Mouse (Mus musculus) forebrain, embryonic 10.5 days (tissue): ENCODE measurements around the gene Mamdc4. TPM values are rescaled to one million over a fixed set of nuclear protein-coding genes. Genes with fewer than 3 reads are reported as not detected.
"Not testable (repeated sequence)": the region's sequence is repeated elsewhere in the genome, so short reads cannot be mapped to it uniquely, and the experiment has no call there.

Experiments
- DNase-seq: peaks from one replicate; pipeline ENCODE4 v3.0.0-alpha.2; 2017; ENCODE audit warnings: low spot score; ENCODE audit errors: extremely low spot score
- H3K27ac ChIP-seq: fragments of 300-500 bp; sonication (generic); 2 replicates; pipeline ENCODE4 v1.5.1; 2016; ENCODE audit warnings: mild to moderate bottlenecking
- H3K27me3 ChIP-seq: fragments of 300-500 bp; sonication (generic); 2 replicates; pipeline ENCODE4 v1.6.1; 2016; ENCODE audit warnings: mild to moderate bottlenecking; ENCODE audit not compliant: poor library complexity, severe bottlenecking
- H3K36me3 ChIP-seq: fragments of 300-500 bp; sonication (generic); replicated peaks from 2 replicates; pipeline ENCODE4 v1.6.1; 2016; ENCODE audit warnings: mild to moderate bottlenecking, moderate library complexity
- H3K4me1 ChIP-seq: fragments of 300-500 bp; sonication (generic); 2 replicates; pipeline ENCODE4 v1.6.1; 2016
- H3K4me3 ChIP-seq: fragments of 300-500 bp; sonication (generic); 2 replicates; pipeline ENCODE4 v1.5.1; 2016; ENCODE audit warnings: mild to moderate bottlenecking, moderate library complexity
- H3K9me3 ChIP-seq: fragments of 300-500 bp; sonication (generic); 2 replicates; pipeline ENCODE4 v1.6.1; 2016; ENCODE audit warnings: mild to moderate bottlenecking, moderate library complexity
- WGBS: fragments of 180-500 bp; shearing (Covaris S2); methylation state at CpG from one replicate; pipeline ENCODE4 v1.1.7; 2016; 5-methylcytosine and 5-hydroxymethylcytosine counted together
- polyA plus RNA-seq: library from polyadenylated mRNA; unstranded; fragments of >200 nt; fragmentation: Nextera tagmentation; extraction: Ambion mirVana; gene quantifications from 2 replicates; pipeline ENCODE4 v1.2.1, GENCODE M21; 2016

The Mamdc4 gene
- polyA plus RNA-seq, 1 experiment from 2014 or later, result 7.0 TPM

DNA sequence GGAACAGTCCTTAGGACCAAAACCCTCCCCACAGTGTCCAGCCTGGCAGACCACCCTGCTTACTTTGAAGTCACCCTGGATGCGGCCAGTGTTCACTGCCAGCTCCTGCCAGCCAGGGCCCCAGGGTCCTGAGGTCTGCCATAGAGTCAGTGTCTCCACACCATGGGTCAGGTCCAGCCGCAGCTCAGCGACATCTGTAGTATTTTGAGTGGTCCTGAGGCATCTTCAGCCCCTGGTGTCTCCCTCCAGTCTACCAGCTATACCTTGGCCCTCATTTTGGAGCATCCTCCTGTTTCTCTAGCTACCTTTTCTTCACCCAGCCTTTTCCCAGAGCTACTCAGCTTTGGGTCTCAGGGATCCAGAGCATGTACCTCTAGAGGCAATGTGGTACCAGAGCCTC, 5.3 kb downstream of the Mamdc4 start:
- H3K9me3 ChIP-seq, result no peaks in the 10 kb centered on the region
- no peaks in the 10 kb centered on the region for H3K27me3 ChIP-seq
- peaks cover 90% of the 10 kb centered on the region for H3K36me3 ChIP-seq
- H3K4me1 ChIP-seq, result peaks cover 18% of the 10 kb centered on the region
- no peak for DNase-seq
- H3K4me3 ChIP-seq, result no peak overlapping the region
- WGBS, result 85% methylated on average over 3 of the region's 3 CpGs
- H3K27ac ChIP-seq, result no peak overlapping the region

DNA sequence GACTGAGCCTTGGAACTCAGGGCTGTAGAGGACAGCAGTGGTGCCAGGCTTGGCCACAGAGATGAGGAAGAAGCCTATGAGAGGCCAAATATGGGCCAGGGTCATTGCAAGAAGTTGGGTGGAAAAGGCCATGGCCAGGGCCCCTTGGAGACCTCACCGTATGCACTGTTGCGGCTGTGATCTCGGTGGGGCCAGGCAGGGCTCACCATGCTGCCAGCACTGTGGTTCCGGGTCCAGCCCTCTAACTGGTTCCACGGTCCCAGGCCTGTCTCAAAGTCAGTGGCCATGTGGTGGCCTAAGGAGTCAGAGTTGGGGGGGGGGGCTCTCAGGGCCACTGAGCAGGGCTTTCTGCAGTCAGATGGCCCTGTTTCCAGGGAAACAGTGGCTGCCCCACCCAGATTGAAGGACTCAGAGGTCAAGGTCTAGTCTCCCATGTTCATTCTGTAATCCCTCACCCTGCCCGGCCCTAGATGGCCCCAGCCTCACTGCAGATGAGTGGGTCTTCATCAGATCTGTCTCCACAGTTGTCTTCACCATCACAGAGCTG, 6.1 kb downstream of the Mamdc4 start:
- H3K4me3 ChIP-seq, result no peak overlapping the region
- WGBS, result 93% methylated on average over 6 of the region's 6 CpGs
- H3K36me3 ChIP-seq, result peaks cover 98% of the 10 kb centered on the region
- H3K4me1 ChIP-seq, result peaks cover 10% of the 10 kb centered on the region
- no peak for DNase-seq
- H3K27ac ChIP-seq, result no peak overlapping the region
- H3K9me3 ChIP-seq, result no peaks in the 10 kb centered on the region
- no peaks in the 10 kb centered on the region for H3K27me3 ChIP-seq

DNA sequence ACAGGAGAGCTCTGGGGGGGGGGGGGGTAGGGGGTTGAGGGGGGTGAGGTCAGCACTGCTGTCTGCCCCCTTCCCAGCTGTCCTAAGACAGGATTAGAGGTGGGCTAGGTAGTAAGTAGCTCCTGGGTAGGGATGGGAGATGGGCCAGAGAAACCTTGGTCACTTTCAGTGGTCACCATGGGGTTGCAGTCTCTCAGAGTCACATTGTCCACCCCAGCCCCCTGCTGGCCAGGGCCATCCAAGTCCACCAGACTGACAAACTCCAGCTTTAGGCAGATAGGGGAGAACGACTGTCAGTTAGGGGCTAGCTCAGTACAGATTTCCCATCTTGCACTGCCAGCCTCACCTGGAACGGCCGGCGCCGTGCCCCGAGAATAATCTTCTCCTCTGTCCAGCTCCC, 8.1 kb downstream of the Mamdc4 start:
- no peak overlapping the region for H3K4me3 ChIP-seq
- no peak overlapping the region for H3K27ac ChIP-seq
- WGBS, result 84% methylated on average over 6 of the region's 6 CpGs
- H3K4me1 ChIP-seq, result no peaks in the 10 kb centered on the region
- no peak for DNase-seq
- H3K36me3 ChIP-seq, result peaks cover 100% of the 10 kb centered on the region
- H3K9me3 ChIP-seq, result no peaks in the 10 kb centered on the region
- no peaks in the 10 kb centered on the region for H3K27me3 ChIP-seq

DNA sequence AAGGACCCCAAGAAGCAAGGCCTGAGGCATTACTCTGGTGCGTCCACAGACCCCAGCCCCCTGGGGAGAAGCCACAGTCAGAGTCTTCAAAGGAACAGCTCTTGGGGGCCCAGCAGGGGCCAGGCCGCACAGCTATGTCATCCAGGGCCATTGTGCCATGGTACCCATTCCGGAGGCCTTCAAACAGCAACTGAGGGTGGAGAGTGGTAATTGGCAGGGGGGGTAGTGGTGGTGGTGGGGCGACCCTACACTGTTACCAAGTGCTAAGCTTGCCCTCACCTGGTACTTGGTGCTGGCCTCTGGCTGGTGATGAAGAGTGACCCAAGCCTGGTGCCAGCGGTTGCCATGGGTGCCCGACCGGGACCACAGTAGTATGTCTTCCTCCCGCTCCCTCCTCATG, 8.9 kb downstream of the Mamdc4 start:
- H3K27me3 ChIP-seq, result no peaks in the 10 kb centered on the region
- no peak for DNase-seq
- no peaks in the 10 kb centered on the region for H3K9me3 ChIP-seq
- H3K4me1 ChIP-seq, result no peaks in the 10 kb centered on the region
- no peak overlapping the region for H3K4me3 ChIP-seq
- WGBS, result 87% methylated on average over 8 of the region's 8 CpGs
- peaks cover 100% of the 10 kb centered on the region for H3K36me3 ChIP-seq
- H3K27ac ChIP-seq, result no peak overlapping the region

DNA sequence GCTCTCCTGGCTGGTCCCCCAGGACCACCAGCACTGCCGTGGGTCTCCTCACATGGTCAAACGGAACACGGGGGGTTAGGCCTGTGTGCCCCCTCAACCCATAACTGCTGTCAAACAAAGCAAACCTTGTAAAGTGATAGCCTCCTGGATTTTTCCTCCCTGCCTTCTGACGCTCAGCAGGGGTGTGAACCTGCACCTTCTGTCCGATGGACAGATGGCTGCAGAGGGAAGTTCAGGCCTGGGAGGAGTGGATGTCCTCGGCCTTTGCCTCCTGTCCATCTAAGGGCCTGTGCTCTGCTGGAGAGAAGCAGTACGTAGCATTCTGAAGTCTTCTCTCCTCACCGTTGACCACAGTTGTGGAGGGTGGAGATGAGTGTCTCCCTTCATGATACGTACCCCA, 12.7 kb downstream of the Mamdc4 start:
- H3K9me3 ChIP-seq, result no peaks in the 10 kb centered on the region
- DNase-seq, result no peak
- 95% methylated on average over 9 of the region's 9 CpGs for WGBS
- peaks cover 20% of the 10 kb centered on the region for H3K4me1 ChIP-seq
- H3K4me3 ChIP-seq, result no peak overlapping the region
- no peak overlapping the region for H3K27ac ChIP-seq
- peaks cover 72% of the 10 kb centered on the region for H3K36me3 ChIP-seq
- H3K27me3 ChIP-seq, result no peaks in the 10 kb centered on the region

DNA sequence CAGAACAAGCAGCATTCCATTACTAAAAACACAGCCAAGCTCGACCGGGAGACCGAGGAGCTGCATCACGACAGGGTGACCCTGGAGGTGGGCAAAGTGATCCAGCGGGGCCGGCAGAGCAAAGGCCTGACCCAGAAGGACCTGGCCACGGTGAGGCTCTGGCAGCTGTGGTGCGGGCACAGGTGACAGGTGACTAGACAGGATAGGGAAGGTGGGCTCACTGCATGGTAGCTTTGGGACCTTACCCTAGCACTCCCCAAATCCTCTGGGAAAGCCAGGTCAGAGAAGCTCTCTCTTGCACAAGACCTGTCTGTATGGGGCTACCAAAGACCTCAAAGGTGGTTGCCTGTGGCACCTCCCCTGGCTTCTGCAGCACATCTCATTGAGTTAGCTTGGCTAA, 14.1 kb downstream of the Mamdc4 start:
- Histone ChIP-seq H3K4me1 (peaks cover 25% of the 10 kb centered on the region), H3K27me3 (no peaks in the 10 kb centered on the region), H3K4me3 (no peak overlapping the region), H3K9me3 (no peaks in the 10 kb centered on the region), H3K36me3 (peaks cover 58% of the 10 kb centered on the region), H3K27ac (no peak overlapping the region)
- 93% methylated on average over 8 of the region's 8 CpGs for WGBS
- DNase-seq, result no peak

DNA sequence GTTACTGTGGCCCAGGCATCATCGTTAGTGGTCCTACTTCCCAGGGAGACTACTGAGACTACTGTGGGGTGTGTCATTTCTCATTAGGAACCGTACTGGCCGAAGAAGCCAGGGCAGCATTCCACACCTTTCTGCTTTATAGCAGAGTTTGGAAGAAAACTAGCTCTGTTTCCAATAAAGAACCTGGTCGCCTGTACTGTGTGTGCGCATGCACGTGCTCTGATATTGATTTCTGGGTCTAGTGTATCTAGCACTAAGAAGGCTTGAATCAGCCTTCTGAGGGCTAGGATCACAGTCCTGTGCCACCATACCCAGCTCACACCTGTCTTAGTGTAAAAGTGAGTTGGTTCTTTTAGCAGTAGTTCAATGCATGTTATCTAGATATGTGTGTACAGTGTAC, 15.9 kb downstream of the Mamdc4 start:
- peaks cover 40% of the 10 kb centered on the region for H3K36me3 ChIP-seq
- 88% methylated on average over 6 of the region's 6 CpGs for WGBS
- H3K4me3 ChIP-seq, result peak overlapping the region; percentile 98
- no peaks in the 10 kb centered on the region for H3K9me3 ChIP-seq
- peaks cover 25% of the 10 kb centered on the region for H3K4me1 ChIP-seq
- DNase-seq, result no peak
- H3K27me3 ChIP-seq, result no peaks in the 10 kb centered on the region
- H3K27ac ChIP-seq, result no peak overlapping the region

DNA sequence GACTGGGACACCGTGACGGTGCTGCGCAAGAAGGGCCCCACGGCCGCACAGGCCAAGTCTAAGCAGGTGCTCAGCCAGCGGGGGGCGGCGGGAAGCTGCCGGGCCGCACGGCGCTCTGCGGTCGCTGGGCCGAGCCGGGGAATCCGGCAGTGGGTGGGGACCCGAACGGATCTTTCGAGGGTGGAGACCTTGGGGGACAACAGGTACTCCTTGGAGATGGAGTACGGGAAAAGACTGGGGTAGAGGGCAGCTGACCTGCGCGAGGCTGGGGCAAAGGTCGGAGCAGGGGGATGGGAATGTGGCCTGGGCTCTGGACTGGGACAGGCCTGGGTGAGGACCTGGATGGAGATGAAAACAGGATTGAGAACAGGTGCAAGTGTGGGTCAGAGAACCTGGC, 16.7 kb downstream of the Mamdc4 start:
- peak overlapping the region; percentile 98 for H3K4me3 ChIP-seq
- no peaks in the 10 kb centered on the region for H3K9me3 ChIP-seq
- peaks cover 32% of the 10 kb centered on the region for H3K36me3 ChIP-seq
- DNase-seq, result no peak
- H3K4me1 ChIP-seq, result peaks cover 25% of the 10 kb centered on the region
- under 1% methylated on average over 24 of the region's 24 CpGs for WGBS
- peak overlapping the region; percentile 92 for H3K27ac ChIP-seq
- H3K27me3 ChIP-seq, result no peaks in the 10 kb centered on the region

DNA sequence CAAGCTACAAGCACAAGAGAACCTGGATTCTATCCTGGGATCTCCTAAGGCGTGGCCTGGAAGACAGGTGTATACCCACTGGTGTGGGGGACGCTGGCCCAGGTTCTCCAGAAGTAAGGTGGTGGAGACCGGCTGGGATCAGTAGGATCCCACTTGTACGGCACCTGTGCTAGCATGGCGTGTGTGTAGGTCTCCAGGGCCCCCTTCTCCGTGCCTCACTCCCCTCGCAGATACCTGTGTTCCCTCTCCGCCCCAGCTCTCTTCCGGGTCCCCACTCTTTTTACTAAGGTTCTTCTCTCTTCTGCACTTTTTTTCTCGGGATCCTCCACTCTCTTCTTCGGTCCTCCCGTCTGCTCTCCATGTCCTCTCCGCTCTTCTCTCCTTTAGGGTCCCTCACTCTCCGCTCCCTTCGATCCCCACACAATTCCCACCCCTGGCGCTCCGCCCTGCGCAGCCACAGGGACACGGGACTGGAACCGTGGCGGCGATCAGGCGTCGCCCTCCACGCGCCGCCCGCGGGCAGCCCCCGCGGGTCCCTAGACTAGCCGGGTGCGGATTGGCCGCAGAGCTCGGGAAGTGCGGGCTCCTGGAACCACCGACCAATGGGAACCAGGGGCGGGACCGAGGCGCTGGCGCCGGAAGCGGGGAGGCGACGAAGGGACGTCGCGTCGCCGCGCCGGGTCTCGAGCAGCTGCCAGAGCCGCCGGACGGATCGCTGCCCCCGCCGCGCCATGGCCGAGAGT, 17.3 kb downstream of the Mamdc4 start, which contains the start of gene Edf1:
Gene Edf1 (plus strand): TSS at position 627 of the 743 bp plus-strand sequence.
- H3K4me3 ChIP-seq, result peak within 1 kb of the TSS; percentile 98

DNA sequence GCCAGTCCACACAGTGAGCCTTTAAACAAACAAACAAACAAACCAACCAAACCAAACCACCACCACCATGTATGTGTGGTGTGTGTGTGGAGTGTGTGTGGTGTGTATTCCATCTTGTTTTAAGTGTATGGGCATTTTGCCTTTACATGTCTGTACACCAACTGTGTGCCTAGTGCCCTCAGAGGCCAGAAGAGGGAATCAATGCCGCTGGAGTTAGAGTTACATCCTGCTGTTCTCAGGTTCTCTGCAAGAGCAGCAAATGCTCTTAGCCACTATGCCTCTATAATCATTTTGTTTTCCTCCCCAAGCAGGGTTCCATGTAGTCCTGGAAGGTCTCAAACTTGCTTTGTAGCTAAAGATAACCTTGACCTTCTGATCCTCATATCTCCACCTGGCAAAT, 18.3 kb downstream of the Mamdc4 start:
- no peak for DNase-seq
- WGBS, result 68% methylated on average over 1 of the region's 1 CpGs
- H3K4me1 ChIP-seq, result peaks cover 25% of the 10 kb centered on the region
- peaks cover 16% of the 10 kb centered on the region for H3K36me3 ChIP-seq
- no peak overlapping the region for H3K4me3 ChIP-seq
- no peaks in the 10 kb centered on the region for H3K9me3 ChIP-seq
- H3K27ac ChIP-seq, result no peak overlapping the region
- H3K27me3 ChIP-seq, result no peaks in the 10 kb centered on the region

More for the DNA sequence above, 17.3 kb downstream of the Mamdc4 start, which contains the start of gene Edf1:
- Histone ChIP-seq H3K36me3 (peaks cover 27% of the 10 kb centered on the region), H3K27ac (peak within 1 kb of the TSS; percentile 92), H3K9me3 (no peaks in the 10 kb centered on the region), H3K4me1 (peaks cover 25% of the 10 kb centered on the region), H3K27me3 (no peaks in the 10 kb centered on the region)
- peak; percentile 92 for DNase-seq
- 1% methylated on average over 61 of the region's 61 CpGs for WGBS

DNA sequence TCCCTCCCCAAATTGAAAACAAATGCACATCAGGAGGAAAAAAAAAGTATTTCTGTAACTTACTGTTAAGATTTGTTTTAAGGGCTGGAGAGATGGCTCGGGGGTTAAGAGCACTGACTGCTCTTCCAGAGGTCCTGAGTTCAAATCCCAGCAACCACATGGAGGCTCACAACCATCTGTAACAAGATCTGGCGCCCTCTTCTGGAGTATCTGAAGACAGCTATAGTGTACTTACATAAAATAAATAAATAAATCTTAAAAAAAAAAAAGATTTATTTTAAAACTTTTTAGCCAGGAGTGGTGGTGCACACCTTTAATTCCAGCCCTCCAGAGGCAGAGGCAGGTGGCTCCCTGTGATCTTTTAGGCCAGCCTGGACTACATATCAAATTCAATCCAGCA, 19.2 kb downstream of the Mamdc4 start:
- not testable (repeated sequence) for H3K4me3 ChIP-seq, H3K36me3 ChIP-seq, H3K9me3 ChIP-seq, H3K27me3 ChIP-seq, H3K27ac ChIP-seq, DNase-seq
- peaks cover 25% of the 10 kb centered on the region for H3K4me1 ChIP-seq
- 46% methylated on average over 2 of the region's 2 CpGs for WGBS

DNA sequence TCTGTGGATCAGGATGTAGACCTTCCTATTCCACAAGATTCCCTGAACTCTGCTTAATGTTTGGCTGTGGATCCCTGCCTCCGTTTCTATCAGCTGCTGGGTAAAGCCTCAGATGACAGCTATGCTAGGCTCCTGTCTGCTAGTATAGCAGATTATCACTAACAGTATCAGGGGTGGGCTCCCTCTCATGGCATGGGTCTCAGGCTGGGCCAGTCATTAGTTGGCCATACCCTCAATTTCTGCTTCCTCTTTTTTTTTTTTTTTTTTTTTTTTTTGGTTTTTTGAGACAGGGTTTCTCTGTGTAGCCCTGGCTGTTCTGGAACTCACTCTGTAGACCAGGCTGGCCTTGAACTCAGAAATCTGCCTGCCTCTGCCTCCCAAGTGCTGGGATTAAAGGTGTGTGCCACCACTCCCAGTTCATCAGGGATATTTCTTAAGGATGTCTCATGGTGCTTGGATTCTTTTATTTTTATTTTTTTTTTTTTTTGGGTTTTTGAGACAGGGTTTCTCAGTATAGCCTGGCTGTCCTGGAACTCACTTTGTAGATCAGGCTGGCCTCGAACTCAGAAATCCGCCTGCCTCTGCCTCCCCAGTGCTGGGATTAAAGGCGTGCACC, 21.4 kb downstream of the Mamdc4 start:
- not testable (repeated sequence) for H3K27ac ChIP-seq, H3K4me3 ChIP-seq, H3K36me3 ChIP-seq, H3K9me3 ChIP-seq, H3K27me3 ChIP-seq, DNase-seq
- 82% methylated on average over 4 of the region's 4 CpGs for WGBS
- peaks cover 14% of the 10 kb centered on the region for H3K4me1 ChIP-seq

DNA sequence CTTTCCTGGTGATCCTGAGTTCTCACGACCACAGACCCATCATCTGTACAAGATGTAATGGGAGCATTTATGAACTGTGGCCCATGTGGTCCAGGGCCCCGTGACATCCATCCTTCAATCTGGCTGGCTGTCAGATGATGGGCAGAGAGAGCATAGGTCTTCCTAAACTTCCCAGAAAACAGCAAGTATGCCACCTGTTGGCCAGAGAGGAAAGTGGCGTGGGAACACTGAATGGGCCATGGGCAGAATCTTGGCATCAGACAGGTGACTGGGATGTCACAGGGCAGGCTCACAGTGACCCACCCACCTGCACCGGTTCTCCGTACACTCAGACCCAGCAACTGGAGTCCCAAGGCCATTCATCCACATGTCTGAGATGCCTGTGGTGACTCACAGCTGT, 23.5 kb downstream of the Mamdc4 start:
- no peak overlapping the region for H3K4me3 ChIP-seq
- H3K9me3 ChIP-seq, result no peaks in the 10 kb centered on the region
- no peaks in the 10 kb centered on the region for H3K27me3 ChIP-seq
- H3K36me3 ChIP-seq, result no peaks in the 10 kb centered on the region
- no peak for DNase-seq
- no peak overlapping the region for H3K27ac ChIP-seq
- H3K4me1 ChIP-seq, result peaks cover 10% of the 10 kb centered on the region
- 36% methylated on average over 5 of the region's 5 CpGs for WGBS
